Mouse (Mus musculus): ENCODE measurements around the gene Olfr855. TPM values are rescaled to one million over a fixed set of nuclear protein-coding genes. Genes with fewer than 3 reads are reported as not detected.

Gene Olfr855
- polyA plus RNA-seq (2015; fragmentation: Nextera tagmentation; extraction: Ambion mirVana) = not detected in 2 replicates

DNA sequence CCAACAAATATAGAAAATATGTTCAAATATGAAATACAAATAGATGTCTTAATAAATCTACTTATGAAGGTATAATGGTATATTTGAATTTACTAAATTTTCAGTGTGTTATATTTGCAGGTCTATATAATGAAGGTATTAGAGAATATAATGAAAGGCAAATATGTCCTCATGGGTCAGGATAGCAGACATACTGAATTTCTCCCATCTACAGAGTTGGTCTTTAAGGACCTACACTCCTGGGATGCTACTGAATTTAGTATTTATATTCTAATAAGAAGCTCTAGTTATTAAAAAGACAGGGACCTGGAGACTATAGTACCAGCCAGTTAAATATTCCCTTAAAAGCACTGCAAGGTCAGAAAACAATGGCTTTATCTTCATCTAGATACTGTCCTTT lies at the start of gene Olfr855:
Gene Olfr855, plus strand, starts transcription at position 301 of the 400 bp plus-strand sequence.
- Histone ChIP-seq H3K4me1 (ENCODE audit: insufficient read depth, low read length) (no peaks in the 10 kb centered on the region), H3K4me2 (replicated peaks; ENCODE audit: low read depth, low read length) (no peak within 1 kb of the TSS), H3K27me3 (ENCODE audit: insufficient read depth, low read length) (no peaks in the 10 kb centered on the region), H3K9me3 (ENCODE audit: low read length) (no peaks in the 10 kb centered on the region), H3K36me3 (ENCODE audit: insufficient read depth, low read length) (no peaks in the 10 kb centered on the region), H3K4me3 (ENCODE audit: low read length) (no peak within 1 kb of the TSS), H3K9ac (replicated peaks; ENCODE audit: low read length) (no peak within 1 kb of the TSS), H3K27ac (ENCODE audit: low read length) (no peak within 1 kb of the TSS)
- ATAC-seq (ENCODE audit: low FRiP score, low TSS enrichment) = no peak

DNA sequence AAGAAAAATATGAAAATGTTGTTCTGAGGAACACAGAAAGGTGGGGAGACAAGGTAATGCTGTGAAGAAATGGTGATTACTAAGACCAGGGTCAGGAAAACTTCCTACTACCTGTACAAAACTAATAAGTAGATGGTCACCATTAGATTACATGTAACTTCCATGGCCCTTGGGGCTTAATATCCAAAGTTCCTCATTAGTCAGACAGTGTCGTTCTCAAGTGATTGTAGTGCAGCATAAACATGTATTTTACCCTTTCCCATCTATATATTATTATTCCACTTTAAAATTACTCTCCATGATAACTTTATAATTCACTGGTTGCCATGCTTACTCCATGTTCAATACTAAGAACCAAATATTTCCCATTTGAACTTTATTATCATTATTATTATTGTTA lies 41.4 kb upstream of the Olfr855 start, which contains the start of gene Olfr853:
Gene Olfr853, minus strand, starts transcription at position 101 of the 400 bp plus-strand sequence.
- Histone ChIP-seq H3K9me3 (ENCODE audit: low read length) (0 out of 2 replicates have a peak, but pooled peaks cover 3% of the 10 kb centered on the region), H3K27ac (ENCODE audit: low read length) (no peak within 1 kb of the TSS), H3K9ac (replicated peaks; ENCODE audit: low read length) (no peak within 1 kb of the TSS), H3K27me3 (ENCODE audit: insufficient read depth, low read length) (no peaks in the 10 kb centered on the region), H3K4me2 (replicated peaks; ENCODE audit: low read depth, low read length) (no peak within 1 kb of the TSS), H3K4me3 (ENCODE audit: low read length) (no peak within 1 kb of the TSS), H3K4me1 (ENCODE audit: insufficient read depth, low read length) (no peaks in the 10 kb centered on the region), H3K36me3 (ENCODE audit: insufficient read depth, low read length) (no peaks in the 10 kb centered on the region)
- WGBS = 76% methylated on average over 1 of the region's 1 CpGs
- no peak for ATAC-seq (ENCODE audit: low FRiP score, low TSS enrichment)

DNA sequence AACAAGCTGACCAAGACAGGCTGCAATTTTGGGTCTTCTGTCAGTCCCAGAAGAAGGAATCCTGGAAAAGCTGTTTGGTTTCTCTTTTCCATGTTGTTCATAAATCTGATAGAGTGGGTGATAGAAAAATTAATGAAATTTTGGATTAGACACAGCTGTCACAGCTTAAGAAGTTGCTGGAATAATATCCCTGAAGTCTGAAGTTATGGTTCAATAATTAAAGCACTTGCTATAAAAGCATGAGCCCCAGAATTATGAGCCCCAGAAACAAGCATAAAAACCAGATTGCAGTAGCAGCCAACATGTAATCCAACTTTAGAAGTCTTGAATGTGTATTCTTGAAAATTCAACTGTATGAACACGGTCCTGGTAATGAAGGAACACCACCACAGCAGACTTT lies 15.1 kb upstream of the Olfr855 start, which contains the start of gene Olfr854:
Gene Olfr854, minus strand, starts transcription at position 101 of the 400 bp plus-strand sequence.
- H3K36me3 ChIP-seq (ENCODE audit: insufficient read depth, low read length) = no peaks in the 10 kb centered on the region
- H3K9me3 ChIP-seq (ENCODE audit: low read length) = no peaks in the 10 kb centered on the region
- ATAC-seq (ENCODE audit: low FRiP score, low TSS enrichment) = no peak
- WGBS = 70% methylated on average over 1 of the region's 1 CpGs
- H3K27me3 ChIP-seq (ENCODE audit: insufficient read depth, low read length) = no peaks in the 10 kb centered on the region
- H3K27ac ChIP-seq (ENCODE audit: low read length) = no peak within 1 kb of the TSS
- H3K4me3 ChIP-seq (ENCODE audit: low read length) = no peak within 1 kb of the TSS
- H3K4me1 ChIP-seq (ENCODE audit: insufficient read depth, low read length) = no peaks in the 10 kb centered on the region
- H3K4me2 ChIP-seq (replicated peaks; ENCODE audit: low read depth, low read length) = no peak within 1 kb of the TSS
- no peak within 1 kb of the TSS for H3K9ac ChIP-seq (replicated peaks; ENCODE audit: low read length)

DNA sequence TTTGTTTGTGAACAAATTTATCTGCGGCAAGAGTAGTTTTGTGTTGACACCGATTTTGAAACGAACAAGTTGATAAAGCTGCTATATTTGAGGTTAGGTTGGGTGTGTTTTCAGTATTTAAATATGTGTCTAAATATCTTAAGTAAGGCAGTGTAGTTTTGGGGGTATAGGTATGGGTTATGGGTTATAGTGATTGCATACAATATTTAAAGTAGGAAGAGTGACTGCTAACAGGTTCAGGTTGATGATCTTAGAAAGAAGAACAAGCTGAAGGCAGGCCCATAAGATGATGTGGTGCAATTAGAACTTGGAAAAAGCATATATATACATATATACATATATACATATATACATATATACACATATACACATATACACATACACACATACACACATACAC lies 38.9 kb downstream of the Olfr855 start:
- Histone ChIP-seq H3K27me3 (ENCODE audit: insufficient read depth, low read length) (no peaks in the 10 kb centered on the region), H3K4me1 (ENCODE audit: insufficient read depth, low read length) (no peaks in the 10 kb centered on the region), H3K9me3 (ENCODE audit: low read length) (no peaks in the 10 kb centered on the region), H3K36me3 (ENCODE audit: insufficient read depth, low read length) (no peaks in the 10 kb centered on the region), H3K9ac (replicated peaks; ENCODE audit: low read length) (no peak overlapping the region), H3K4me3 (ENCODE audit: low read length) (no peak overlapping the region), H3K4me2 (replicated peaks; ENCODE audit: low read depth, low read length) (no peak overlapping the region), H3K27ac (ENCODE audit: low read length) (no peak overlapping the region)
- 97% methylated on average over 3 of the region's 3 CpGs for WGBS
- ATAC-seq (ENCODE audit: low FRiP score, low TSS enrichment) = 0 out of 2 replicates have a peak, but pooled peaks have one; percentile 21

DNA sequence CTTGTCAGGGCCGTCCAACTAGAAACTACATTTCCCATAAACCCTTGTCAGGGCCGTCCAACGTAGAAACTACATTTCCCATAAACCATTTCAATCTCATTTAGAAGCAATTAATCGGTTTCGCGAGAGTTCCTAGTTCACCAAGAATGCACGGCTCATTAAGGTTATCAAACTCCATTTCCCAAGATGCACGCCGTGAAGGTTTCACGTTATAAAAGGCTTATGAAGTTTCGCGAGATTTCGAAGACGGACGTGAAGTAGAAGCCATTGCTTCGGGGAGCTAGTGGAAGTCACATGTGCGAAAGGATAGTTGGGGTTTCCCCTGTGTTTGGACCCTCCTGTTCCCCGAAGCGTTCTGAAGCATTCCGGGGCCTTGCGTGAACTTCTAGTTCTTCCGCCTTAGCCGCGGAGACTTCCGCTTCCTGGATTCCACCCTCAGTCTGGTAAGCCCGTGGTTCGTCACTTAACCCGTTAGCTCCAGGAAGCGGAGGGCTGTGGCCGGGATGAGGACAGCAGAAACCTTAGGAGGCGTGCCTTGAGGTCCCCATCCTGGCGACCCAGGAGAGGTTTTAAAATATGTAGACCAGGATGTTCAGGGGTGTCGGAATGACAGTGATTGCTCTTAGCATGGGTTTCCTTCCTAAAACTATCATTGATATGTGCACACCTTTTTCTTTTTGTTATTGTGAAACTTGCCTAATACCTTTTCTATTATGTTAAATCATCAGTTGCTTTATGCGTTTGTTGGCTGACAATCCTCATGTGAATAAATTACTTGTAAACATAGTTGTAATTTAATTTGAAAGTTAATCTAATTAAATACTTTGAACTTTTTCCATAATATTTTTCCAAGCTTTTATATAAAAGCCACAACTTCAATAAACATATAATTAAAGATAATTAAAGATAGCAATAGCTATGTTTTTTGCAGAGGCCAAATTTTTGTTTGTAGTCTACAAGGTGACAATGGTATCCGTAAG lies 39.7 kb downstream of the Olfr855 start, which contains the start of gene Zfp317:
Gene Zfp317, plus strand, starts transcription at position 260 of the 980 bp plus-strand sequence.
- ATAC-seq (ENCODE audit: low FRiP score, low TSS enrichment) = peak; percentile 99
- no peaks in the 10 kb centered on the region for H3K36me3 ChIP-seq (ENCODE audit: insufficient read depth, low read length)

DNA sequence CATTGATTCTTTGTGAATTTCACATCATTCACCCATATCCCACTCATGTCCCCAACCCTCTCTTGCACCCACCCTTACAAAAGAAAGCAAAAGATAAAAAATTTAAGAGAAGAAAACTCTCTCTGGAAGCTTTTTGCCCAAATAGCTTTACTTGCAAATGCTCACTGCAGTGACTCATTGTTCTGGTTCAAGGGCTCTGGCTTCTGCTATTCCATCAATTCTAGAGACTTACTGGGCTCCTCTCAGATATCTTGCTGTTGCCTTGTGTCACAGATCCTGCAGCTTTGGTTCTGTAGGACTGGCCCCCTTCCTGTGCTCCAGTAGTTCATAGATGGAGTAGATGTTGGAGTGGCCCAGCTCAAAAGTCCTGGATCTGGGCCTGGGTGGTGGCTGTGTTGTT lies 47.2 kb downstream of the Olfr855 start:
- H3K9ac ChIP-seq (replicated peaks; ENCODE audit: low read length) = no peak overlapping the region
- no peak for ATAC-seq (ENCODE audit: low FRiP score, low TSS enrichment)
- no peak overlapping the region for H3K27ac ChIP-seq (ENCODE audit: low read length)
- H3K36me3 ChIP-seq (ENCODE audit: insufficient read depth, low read length) = peaks cover 13% of the 10 kb centered on the region
- H3K9me3 ChIP-seq (ENCODE audit: low read length) = no peaks in the 10 kb centered on the region
- no peaks in the 10 kb centered on the region for H3K4me1 ChIP-seq (ENCODE audit: insufficient read depth, low read length)
- H3K4me2 ChIP-seq (replicated peaks; ENCODE audit: low read depth, low read length) = no peak overlapping the region
- no peaks in the 10 kb centered on the region for H3K27me3 ChIP-seq (ENCODE audit: insufficient read depth, low read length)
- no peak overlapping the region for H3K4me3 ChIP-seq (ENCODE audit: low read length)

More for the DNA sequence above, 39.7 kb downstream of the Olfr855 start, which contains the start of gene Zfp317:
- Histone ChIP-seq H3K4me3 (ENCODE audit: low read length) (peak within 1 kb of the TSS; percentile 72), H3K27ac (ENCODE audit: low read length) (peak within 1 kb of the TSS; percentile 94), H3K4me1 (ENCODE audit: insufficient read depth, low read length) (no peaks in the 10 kb centered on the region), H3K4me2 (replicated peaks; ENCODE audit: low read depth, low read length) (peak within 1 kb of the TSS; percentile 48), H3K9ac (replicated peaks; ENCODE audit: low read length) (peak within 1 kb of the TSS; percentile 76), H3K27me3 (ENCODE audit: insufficient read depth, low read length) (no peaks in the 10 kb centered on the region), H3K9me3 (ENCODE audit: low read length) (no peaks in the 10 kb centered on the region)
- 2% methylated on average over 35 of the region's 35 CpGs for WGBS

Other genes starting within 250 kb of the Olfr855 start
- not detected in 2 replicates for gene Olfr845, start 246.2 kb upstream of the Olfr855 start, polyA plus RNA-seq (2015; fragmentation: Nextera tagmentation; extraction: Ambion mirVana)
- not detected in 2 replicates for gene Olfr846, start 218.6 kb upstream of the Olfr855 start, polyA plus RNA-seq (2015; fragmentation: Nextera tagmentation; extraction: Ambion mirVana)
- not detected in 2 replicates for gene Olfr847, start 203.9 kb upstream of the Olfr855 start, polyA plus RNA-seq (2015; fragmentation: Nextera tagmentation; extraction: Ambion mirVana)
- not detected in 2 replicates for gene Olfr849, start 142.4 kb upstream of the Olfr855 start, polyA plus RNA-seq (2015; fragmentation: Nextera tagmentation; extraction: Ambion mirVana)
- not detected in 2 replicates for gene Olfr850, start 104.4 kb upstream of the Olfr855 start, polyA plus RNA-seq (2015; fragmentation: Nextera tagmentation; extraction: Ambion mirVana)
- gene Olfr851, start 89.3 kb upstream of the Olfr855 start, polyA plus RNA-seq (2015; fragmentation: Nextera tagmentation; extraction: Ambion mirVana) = not detected in 2 replicates
- gene Olfr853, start 41.5 kb upstream of the Olfr855 start, polyA plus RNA-seq (2015; fragmentation: Nextera tagmentation; extraction: Ambion mirVana) = not detected in 2 replicates
- gene Olfr854, start 15.2 kb upstream of the Olfr855 start, polyA plus RNA-seq (2015; fragmentation: Nextera tagmentation; extraction: Ambion mirVana) = not detected in 2 replicates
- gene Zfp317, start 39.5 kb downstream of the Olfr855 start, polyA plus RNA-seq (2015; fragmentation: Nextera tagmentation; extraction: Ambion mirVana) = 34.5 and 36.1 TPM in 2 replicates
- gene Olfr857, start 126.8 kb downstream of the Olfr855 start, polyA plus RNA-seq (2015; fragmentation: Nextera tagmentation; extraction: Ambion mirVana) = not detected in 2 replicates
- gene Olfr58, start 197.7 kb downstream of the Olfr855 start, polyA plus RNA-seq (2015; fragmentation: Nextera tagmentation; extraction: Ambion mirVana) = not detected in 2 replicates
- gene Olfr859, start 222.3 kb downstream of the Olfr855 start, polyA plus RNA-seq (2015; fragmentation: Nextera tagmentation; extraction: Ambion mirVana) = not detected in 2 replicates

Data from kidney, embryonic 16.5 days (tissue).